Mouse (Mus musculus) hindbrain, embryonic 14.5 days (tissue): ENCODE data around the gene Txnrd2. TPM values are rescaled to one million over a fixed set of nuclear protein-coding genes. Genes with fewer than 3 reads are reported as not detected.

ENCODE experiments used
- ATAC-seq: fragments of 200-750 bp; cut with Nextera tagmentation; 2 replicates; pipeline ENCODE4 v1.8.0; 2017; ENCODE audit warnings: moderate number of reproducible peaks, mild to moderate bottlenecking, moderate TSS enrichment, moderate library complexity; ENCODE audit not compliant: low FRiP score
- DNase-seq: peaks from one replicate; pipeline ENCODE4 v3.0.0-alpha.2; 2015; ENCODE audit warnings: low spot score
- H3K27ac ChIP-seq: fragments of 300-500 bp; sonication (generic); 2 replicates; pipeline ENCODE4 v1.5.1; 2014; ENCODE audit warnings: mild to moderate bottlenecking, moderate library complexity
- H3K27me3 ChIP-seq: fragments of 300-500 bp; sonication (generic); 2 replicates; pipeline ENCODE4 v1.6.1; 2014; ENCODE audit warnings: mild to moderate bottlenecking, low read length, mixed read lengths; ENCODE audit not compliant: control insufficient read depth, insufficient read depth
- H3K36me3 ChIP-seq: fragments of 300-500 bp; sonication (generic); replicated peaks from 2 replicates; pipeline ENCODE4 v1.6.1; 2014; ENCODE audit not compliant: control insufficient read depth, insufficient read depth
- H3K4me1 ChIP-seq: fragments of 300-500 bp; sonication (generic); replicated peaks from 2 replicates; pipeline ENCODE4 v1.6.1; 2014; ENCODE audit warnings: antibody characterized with exemption, low read length, mixed read lengths; ENCODE audit not compliant: control insufficient read depth, insufficient read depth
- H3K4me2 ChIP-seq: fragments of 300-500 bp; sonication (generic); replicated peaks from 2 replicates; pipeline ENCODE4 v1.6.1; 2014; ENCODE audit warnings: mild to moderate bottlenecking, moderate library complexity
- H3K4me3 ChIP-seq: fragments of 300-500 bp; sonication (generic); replicated peaks from 2 replicates; pipeline ENCODE4 v1.5.1; 2014; ENCODE audit warnings: mild to moderate bottlenecking, low read length
- H3K9ac ChIP-seq: fragments of 300-500 bp; sonication (generic); 2 replicates; pipeline ENCODE4 v1.6.1; 2014
- H3K9me3 ChIP-seq: fragments of 300-500 bp; sonication (generic); 2 replicates; pipeline ENCODE4 v1.6.1; 2016; ENCODE audit warnings: low read length; ENCODE audit not compliant: control insufficient read depth
- WGBS: fragments of 180-500 bp; shearing (Covaris S2); extraction: QIAGEN DNeasy Blood & Tissue Kit; methylation state at CpG from one replicate; pipeline ENCODE4 v1.1.7; 2014; 5-methylcytosine and 5-hydroxymethylcytosine counted together
- polyA plus RNA-seq: library from polyadenylated mRNA; unstranded; fragments of >200 nt; fragmentation: Nextera tagmentation; extraction: Ambion mirVana; gene quantifications from 2 replicates; pipeline ENCODE4 v1.2.1, GENCODE M21; 2014

Gene Txnrd2
- polyA plus RNA-seq, 1 experiment from 2014 or later, result 26.0 TPM

DNA sequence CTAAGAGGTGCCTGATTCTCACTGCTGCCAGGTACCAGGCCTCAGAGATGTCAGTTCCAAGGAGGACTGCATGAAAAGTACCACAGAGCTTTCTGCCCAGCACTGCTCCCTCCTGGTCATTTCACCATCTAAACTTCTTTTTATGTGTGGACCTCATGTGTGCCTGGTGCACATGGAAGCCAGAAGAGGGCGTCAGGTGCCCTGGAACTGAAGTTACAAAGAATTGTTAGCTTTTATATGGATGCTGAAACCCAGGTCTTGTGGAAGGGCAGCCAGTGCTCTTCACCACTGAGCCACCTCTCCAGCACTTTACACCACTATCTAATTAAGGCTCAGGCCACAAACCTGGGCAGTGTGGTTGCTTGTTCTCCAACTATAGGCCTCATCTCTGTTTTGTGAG, 44.6 kb downstream of the Txnrd2 start:
- Histone ChIP-seq H3K9me3 (no peaks in the 10 kb centered on the region), H3K9ac (no peak overlapping the region), H3K27ac (no peak overlapping the region), H3K4me3 (no peak overlapping the region), H3K4me2 (no peak overlapping the region), H3K36me3 (peaks cover 12% of the 10 kb centered on the region), H3K4me1 (no peaks in the 10 kb centered on the region), H3K27me3 (no peaks in the 10 kb centered on the region)
- DNase-seq (no peak), ATAC-seq (no peak)
- 44% methylated on average over 1 of the region's 1 CpGs for WGBS

DNA sequence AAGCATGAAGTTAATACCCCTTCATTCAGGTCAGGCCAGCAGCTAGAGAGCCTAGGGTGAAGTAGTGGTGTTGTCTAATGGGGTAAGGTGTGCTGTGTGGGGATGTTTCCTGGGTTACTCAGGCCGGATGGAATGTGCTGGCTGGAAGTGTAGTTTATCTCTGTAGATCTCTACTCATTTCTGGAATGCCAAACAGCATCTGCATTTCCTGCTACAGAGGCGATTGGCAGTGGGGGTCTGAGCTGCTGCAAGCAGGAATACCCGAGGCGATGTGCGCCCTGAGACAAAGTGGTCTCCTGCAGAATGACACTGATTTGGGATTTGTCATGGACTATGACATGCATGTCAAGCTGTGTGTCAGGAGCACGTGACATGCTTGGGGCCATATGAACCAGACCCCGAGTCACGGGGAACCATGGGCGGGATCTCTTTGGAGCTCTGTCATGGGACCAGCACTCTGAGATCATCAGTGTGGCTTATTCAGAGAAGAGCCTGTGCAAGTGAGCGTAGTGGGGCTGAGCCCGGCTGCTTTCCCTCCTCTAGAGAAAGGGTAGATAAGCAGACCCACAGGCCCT, 45.3 kb downstream of the Txnrd2 start:
- 80% methylated on average over 11 of the region's 11 CpGs for WGBS
- H3K4me2 ChIP-seq, result no peak overlapping the region
- no peaks in the 10 kb centered on the region for H3K9me3 ChIP-seq
- H3K4me3 ChIP-seq, result no peak overlapping the region
- H3K27me3 ChIP-seq, result no peaks in the 10 kb centered on the region
- H3K27ac ChIP-seq, result no peak overlapping the region
- peaks cover 12% of the 10 kb centered on the region for H3K36me3 ChIP-seq
- no peaks in the 10 kb centered on the region for H3K4me1 ChIP-seq
- ATAC-seq (no peak), DNase-seq (no peak)
- no peak overlapping the region for H3K9ac ChIP-seq

DNA sequence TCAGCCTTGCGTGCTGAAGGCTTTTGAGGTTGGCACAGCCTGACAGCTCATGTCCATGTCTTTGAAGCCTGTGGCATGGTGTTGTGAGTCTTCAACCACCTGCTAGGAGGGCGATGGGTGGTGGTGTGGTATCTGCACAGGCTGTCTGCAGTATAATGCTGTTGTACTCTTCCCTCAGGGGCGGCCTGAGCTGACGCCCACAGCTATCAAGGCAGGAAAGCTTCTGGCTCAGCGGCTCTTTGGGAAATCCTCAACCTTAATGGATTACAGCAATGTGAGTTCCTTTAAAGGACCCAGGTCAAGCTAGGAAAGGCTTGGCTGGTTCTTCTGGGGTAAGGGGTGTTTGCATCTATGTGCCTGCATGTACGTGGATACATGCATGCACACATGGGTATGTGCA, 45.8 kb downstream of the Txnrd2 start:
- Histone ChIP-seq H3K4me3 (no peak overlapping the region), H3K9me3 (no peaks in the 10 kb centered on the region), H3K4me1 (no peaks in the 10 kb centered on the region), H3K4me2 (no peak overlapping the region), H3K36me3 (peaks cover 12% of the 10 kb centered on the region), H3K27me3 (no peaks in the 10 kb centered on the region), H3K27ac (no peak overlapping the region), H3K9ac (no peak overlapping the region)
- DNase-seq, result no peak
- WGBS, result 88% methylated on average over 6 of the region's 6 CpGs
- ATAC-seq, result no peak

- Histone ChIP-seq H3K27me3 (no peaks in the 10 kb centered on the region), H3K4me1 (no peaks in the 10 kb centered on the region), H3K9me3 (no peaks in the 10 kb centered on the region), H3K4me2 (no peak overlapping the region), H3K36me3 (peaks cover 12% of the 10 kb centered on the region), H3K27ac (no peak overlapping the region), H3K9ac (no peak overlapping the region), H3K4me3 (no peak overlapping the region)
- 61% methylated on average over 4 of the region's 4 CpGs for WGBS
- ATAC-seq (no peak), DNase-seq (no peak)
These were observed 46.2 kb downstream of the Txnrd2 start for GRCm38 (mm10) chr16:18472416-18472815.

GRCm38 (mm10) chr16:18472976-18473375, 46.8 kb downstream of the Txnrd2 start:
- no peaks in the 10 kb centered on the region for H3K9me3 ChIP-seq
- 96% methylated on average over 8 of the region's 8 CpGs for WGBS
- no peak overlapping the region for H3K9ac ChIP-seq
- DNase-seq (peak; percentile 16), ATAC-seq (no peak)
- H3K4me1 ChIP-seq, result no peaks in the 10 kb centered on the region
- no peak overlapping the region for H3K27ac ChIP-seq
- no peak overlapping the region for H3K4me2 ChIP-seq
- peaks cover 18% of the 10 kb centered on the region for H3K36me3 ChIP-seq
- H3K27me3 ChIP-seq, result no peaks in the 10 kb centered on the region
- no peak overlapping the region for H3K4me3 ChIP-seq

DNA sequence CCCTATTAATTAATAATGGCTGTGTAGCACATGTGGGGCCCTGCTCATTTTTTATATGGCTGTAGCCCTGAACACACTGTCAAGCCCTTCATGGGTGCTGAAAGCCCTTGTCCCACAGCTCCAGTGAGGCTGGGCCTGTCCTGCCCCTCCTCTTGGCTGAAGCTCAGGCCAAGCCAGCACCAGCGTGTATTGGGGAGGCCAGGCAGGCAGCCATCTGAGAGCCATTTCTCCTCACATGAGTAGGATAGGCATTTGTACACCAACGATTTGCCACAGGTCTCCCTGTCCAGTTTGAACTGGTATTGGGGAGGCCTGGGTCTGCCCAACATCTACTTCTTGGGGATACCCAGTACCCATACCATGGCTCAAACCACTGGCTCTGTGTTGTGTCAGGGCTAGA, 47.8 kb downstream of the Txnrd2 start:
- 98% methylated on average over 2 of the region's 2 CpGs for WGBS
- no peak overlapping the region for H3K27ac ChIP-seq

DNA sequence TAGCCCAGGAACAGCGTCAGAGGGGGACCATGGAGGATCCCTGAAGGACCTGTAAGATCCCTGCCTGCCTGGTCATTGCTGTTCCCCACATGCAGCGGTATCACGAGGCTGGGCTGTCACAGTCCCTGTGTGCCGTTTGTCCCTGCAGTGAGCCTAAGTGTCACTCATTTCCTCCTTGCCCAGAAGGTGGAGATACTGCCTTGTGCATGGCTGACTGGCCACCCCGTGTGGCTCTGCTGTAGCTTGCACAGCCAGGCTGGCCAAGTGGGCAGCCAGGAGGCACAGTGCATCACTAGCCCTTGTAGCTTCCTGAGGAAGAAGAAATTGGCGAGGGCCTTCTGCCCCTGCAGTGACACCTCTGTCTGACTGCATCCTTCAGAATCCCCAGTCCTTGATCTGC, 51.8 kb downstream of the Txnrd2 start:
- Histone ChIP-seq H3K27ac (no peak overlapping the region), H3K9me3 (no peaks in the 10 kb centered on the region), H3K4me1 (no peaks in the 10 kb centered on the region), H3K9ac (no peak overlapping the region), H3K27me3 (no peaks in the 10 kb centered on the region), H3K4me3 (no peak overlapping the region), H3K4me2 (no peak overlapping the region), H3K36me3 (peaks cover 6% of the 10 kb centered on the region)
- ATAC-seq (no peak), DNase-seq (no peak)
- 67% methylated on average over 6 of the region's 6 CpGs for WGBS

More for the DNA sequence above, 47.8 kb downstream of the Txnrd2 start:
- H3K4me1 ChIP-seq, result no peaks in the 10 kb centered on the region
- no peaks in the 10 kb centered on the region for H3K9me3 ChIP-seq
- DNase-seq (no peak), ATAC-seq (0 out of 2 replicates have a peak, but pooled peaks have one; percentile 40)
- H3K4me2 ChIP-seq, result no peak overlapping the region
- H3K9ac ChIP-seq, result no peak overlapping the region
- no peaks in the 10 kb centered on the region for H3K27me3 ChIP-seq
- H3K4me3 ChIP-seq, result no peak overlapping the region
- H3K36me3 ChIP-seq, result peaks cover 17% of the 10 kb centered on the region

DNA sequence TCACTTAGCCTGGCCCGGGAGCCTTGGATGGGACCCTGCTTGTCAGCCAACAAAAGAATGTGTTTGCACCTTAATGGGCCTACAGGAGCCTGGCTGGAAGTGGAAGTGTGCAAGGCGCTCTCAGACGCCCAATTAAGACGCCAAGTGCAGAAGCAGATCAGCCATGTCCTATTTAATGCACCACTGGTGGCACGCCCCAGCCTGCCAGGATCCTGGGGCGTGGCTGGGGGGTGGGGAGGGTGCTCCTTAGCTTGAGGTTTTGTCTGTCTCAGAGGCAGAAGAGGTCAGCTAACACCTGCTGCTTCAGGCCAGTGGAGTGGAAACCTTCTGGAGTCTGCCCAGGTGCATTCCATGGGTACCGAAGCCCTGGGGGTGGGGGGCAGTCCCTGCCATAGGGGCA, 53.5 kb downstream of the Txnrd2 start:
- no peak overlapping the region for H3K4me2 ChIP-seq
- no peak overlapping the region for H3K27ac ChIP-seq
- 41% methylated on average over 7 of the region's 7 CpGs for whole genome bisulfite sequencing
- no peak overlapping the region for H3K9ac ChIP-seq
- no peaks in the 10 kb centered on the region for H3K27me3 ChIP-seq
- ATAC-seq, result no peak
- DNase-seq, result no peak
- H3K36me3 ChIP-seq, result peaks cover 6% of the 10 kb centered on the region
- no peaks in the 10 kb centered on the region for H3K9me3 ChIP-seq
- H3K4me1 ChIP-seq, result no peaks in the 10 kb centered on the region
- H3K4me3 ChIP-seq, result no peak overlapping the region

GRCm38 (mm10) chr16:18480933-18481485, 54.8 kb downstream of the Txnrd2 start:
- ATAC-seq (no peak), DNase-seq (no peak)
- WGBS, result 68% methylated on average over 4 of the region's 4 CpGs
- H3K4me1 ChIP-seq, result no peaks in the 10 kb centered on the region
- H3K36me3 ChIP-seq, result 0 out of 2 replicates have a peak, but pooled peaks cover 6% of the 10 kb centered on the region
- no peak overlapping the region for H3K27ac ChIP-seq
- no peaks in the 10 kb centered on the region for H3K9me3 ChIP-seq
- no peak overlapping the region for H3K4me2 ChIP-seq
- no peak overlapping the region for H3K9ac ChIP-seq
- H3K4me3 ChIP-seq, result no peak overlapping the region
- no peaks in the 10 kb centered on the region for H3K27me3 ChIP-seq

GRCm38 (mm10) chr16:18482431-18482830, 56.2 kb downstream of the Txnrd2 start:
- DNase-seq (no peak), ATAC-seq (no peak)
- 93% methylated on average over 3 of the region's 3 CpGs for WGBS

More at GRCm38 (mm10) chr16:18482431-18482830, 56.2 kb downstream of the Txnrd2 start:
- Histone ChIP-seq H3K4me2 (no peak overlapping the region), H3K27ac (no peak overlapping the region), H3K9me3 (no peaks in the 10 kb centered on the region), H3K27me3 (no peaks in the 10 kb centered on the region), H3K4me1 (no peaks in the 10 kb centered on the region), H3K9ac (no peak overlapping the region), H3K4me3 (no peak overlapping the region), H3K36me3 (0 out of 2 replicates have a peak, but pooled peaks cover 6% of the 10 kb centered on the region)
